Comparison of ENCODE assay signal across 15 mouse cellular contexts in the genomic region with DNA sequence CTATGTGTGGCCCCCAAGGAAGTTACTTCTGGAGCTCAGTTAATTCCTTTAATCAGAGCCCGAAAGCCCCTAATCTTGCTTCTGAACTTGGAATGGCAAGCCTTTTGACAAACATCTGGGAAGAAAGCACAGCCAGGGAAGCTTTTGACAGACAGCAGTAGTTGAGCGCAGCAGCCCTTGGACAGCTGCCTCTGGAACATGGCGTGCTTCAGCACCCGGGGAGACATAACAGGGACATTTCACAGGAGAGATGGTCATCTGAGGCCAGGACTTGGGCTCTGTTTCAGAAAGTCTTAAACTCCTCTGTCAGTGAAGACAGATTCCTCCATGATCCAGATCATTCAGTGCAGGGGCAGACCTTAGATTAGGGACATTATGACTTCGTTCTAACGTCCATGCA. TPM values are rescaled to one million over a fixed set of nuclear protein-coding genes. Genes with fewer than 3 reads are reported as not detected.
DNase-seq lines count a peak whose midpoint lies in the region; ATAC-seq lines count a peak whose summit lies in the region.
"Had no signal": no experiment of that assay in that cellular context is flagged by ENCODE, and none has a peak within 500 bp of the region (broad histone marks: within the 10 kb centered on the region; RNA-seq: fewer than 3 reads in every experiment).

No protein-coding gene starts in this region.

- peak; percentile 51 for DNase-seq in kidney, postnatal 14 days
- no peak for DNase-seq in kidney, postnatal 36 days
- DNase-seq in gastrocnemius, adult 18-20 months (ENCODE audit: low spot score): peak; percentile 63
- DNase-seq in gastrocnemius, postnatal 14 days: peak; percentile 58
- DNase-seq in cerebellum, adult 18-20 months: no peak
- no peak for DNase-seq in cerebellum, adult 11 months
- no peak for DNase-seq in cerebellum, postnatal 25 days
- DNase-seq: kidney, adult 18-20 months had no signal

- no peak overlapping the region for H3K9ac ChIP-seq in lung, embryonic 16.5 days (ENCODE audit: low read length)
- H3K9ac ChIP-seq: embryonic facial prominence, embryonic 13.5 days; limb, embryonic 12.5 days; liver, embryonic 14.5 days; midbrain, embryonic 15.5 days had no signal

- no peak overlapping the region for H3K27ac ChIP-seq in lung, embryonic 16.5 days (ENCODE audit: low read length)
- H3K27ac ChIP-seq: embryonic facial prominence, embryonic 13.5 days; forebrain, embryonic 10.5 days; limb, embryonic 12.5 days; liver, embryonic 14.5 days; midbrain, embryonic 15.5 days had no signal

- H3K9me3 ChIP-seq in lung, embryonic 16.5 days (ENCODE audit: control insufficient read depth, low read length): no peaks in the 10 kb centered on the region
- H3K9me3 ChIP-seq: embryonic facial prominence, embryonic 13.5 days; forebrain, embryonic 10.5 days; limb, embryonic 12.5 days; midbrain, embryonic 15.5 days had no signal

- H3K36me3 ChIP-seq in lung, embryonic 16.5 days (ENCODE audit: control insufficient read depth, insufficient read depth, low read length): no peaks in the 10 kb centered on the region
- H3K36me3 ChIP-seq: embryonic facial prominence, embryonic 13.5 days; forebrain, embryonic 10.5 days; limb, embryonic 12.5 days; midbrain, embryonic 15.5 days had no signal

- no peaks in the 10 kb centered on the region for H3K27me3 ChIP-seq in lung, embryonic 16.5 days (ENCODE audit: control insufficient read depth, insufficient read depth, low read depth, low read length)
- H3K27me3 ChIP-seq: embryonic facial prominence, embryonic 13.5 days; limb, embryonic 12.5 days; midbrain, embryonic 15.5 days had no signal

- H3K4me2 ChIP-seq in lung, embryonic 16.5 days (ENCODE audit: low read depth, low read length): no peak overlapping the region
- H3K4me2 ChIP-seq: embryonic facial prominence, embryonic 13.5 days; limb, embryonic 12.5 days; midbrain, embryonic 15.5 days had no signal

- WGBS in lung, embryonic 16.5 days: 55% methylated on average over 6 of the region's 6 CpGs

- no peak overlapping the region for H3K4me3 ChIP-seq in lung, embryonic 16.5 days (ENCODE audit: low read length)
- H3K4me3 ChIP-seq: embryonic facial prominence, embryonic 13.5 days; forebrain, embryonic 10.5 days; limb, embryonic 12.5 days; midbrain, embryonic 15.5 days had no signal

- intact Hi-C loops in gastrocnemius, postnatal 14 days (cut with DNase I; ENCODE audit: low total_unique reads): no loop called here

- peak; percentile 37; the same call in 1 of the 2 replicates for ATAC-seq in lung, embryonic 16.5 days (ENCODE audit: low read depth)
- ATAC-seq: hindbrain, embryonic 16.5 days; midbrain, embryonic 15.5 days had no signal

- peaks cover 14% of the 10 kb centered on the region for H3K4me1 ChIP-seq in lung, embryonic 16.5 days (replicated peaks; ENCODE audit: control insufficient read depth, insufficient read depth, low read length)

RNA-seq across cellular contexts. Expression of gene Fam49a, which starts 22.6 kb away (rescaled TPM):
- total RNA-seq in gastrocnemius, adult 18-20 months (2021): 1 to 10 TPM; 3.0 to 4.0 TPM
- 10 to 100 TPM; 10.5 to 12.8 TPM for total RNA-seq in gastrocnemius, postnatal 14 days (2021)
- polyA plus RNA-seq in lung, embryonic 16.5 days (2015; fragmentation: Nextera tagmentation; extraction: Ambion mirVana): 16.8 TPM in 2 replicates

Comparison
In these comparisons a context has a peak if more than half of its experiments do, and no peak if none do; other contexts are left out.
1. DNase-seq: peak in kidney, postnatal 14 days (single experiment), gastrocnemius, adult 18-20 months (single experiment) and gastrocnemius, postnatal 14 days (single experiment); none in kidney, postnatal 36 days (0 of 2), cerebellum, adult 18-20 months (0 of 2), cerebellum, adult 11 months (single experiment) and cerebellum, postnatal 25 days (0 of 2).